Mouse (Mus musculus): Measurements from ENCODE around the gene Gm21985. TPM values are rescaled to one million over a fixed set of nuclear protein-coding genes. Genes with fewer than 3 reads are reported as not detected.
"Not testable (repeated sequence)": the region's sequence is repeated elsewhere in the genome, so short reads cannot be mapped to it uniquely, and the experiment has no call there.

Gm21985 gene
- total RNA-seq, 2 experiments from 2014 or later = 0.22 TPM; not detected in 1

GRCm38 (mm10) chr2:112391346-112392000 lies 125.4 kb downstream of the Gm21985 start:
- Histone ChIP-seq H3K4me3 (no peak overlapping the region), H3K27ac (no peak overlapping the region)
- DNase-seq (ENCODE audit: low spot score in 2 of 2) = no peak
- TF ChIP-seq CTCF (conservative IDR thresholded peaks at IDR 0.05) = no peak

- no peak for DNase-seq (ENCODE audit: low spot score in 2 of 2)
- no peak for TF ChIP-seq CTCF (conservative IDR thresholded peaks at IDR 0.05)
- Histone ChIP-seq H3K4me3 (no peak overlapping the region), H3K27ac (no peak overlapping the region)
Observed at GRCm38 (mm10) chr2:112392689-112393088, 126.6 kb downstream of the Gm21985 start.

- DNase-seq (ENCODE audit: low spot score in 2 of 2) = no peak
- no peak overlapping the region for H3K27ac ChIP-seq
- H3K4me3 ChIP-seq = no peak overlapping the region
- TF ChIP-seq CTCF (conservative IDR thresholded peaks at IDR 0.05) = 0 out of 2 replicates have a peak, but pooled peaks have one; percentile 10
Observed at GRCm38 (mm10) chr2:112393958-112394357, 127.8 kb downstream of the Gm21985 start.

- no peak for TF ChIP-seq CTCF (conservative IDR thresholded peaks at IDR 0.05)
- no peak for DNase-seq (ENCODE audit: low spot score in 2 of 2)
- no peak overlapping the region for H3K27ac ChIP-seq
Observed at GRCm38 (mm10) chr2:112396649-112397048, 130.5 kb downstream of the Gm21985 start.

GRCm38 (mm10) chr2:112407030-112407429 lies 140.9 kb downstream of the Gm21985 start:
- DNase-seq (ENCODE audit: low spot score in 2 of 2) = no peak
- TF ChIP-seq CTCF (conservative IDR thresholded peaks at IDR 0.05) = no peak

More at GRCm38 (mm10) chr2:112396649-112397048, 130.5 kb downstream of the Gm21985 start:
- H3K4me3 ChIP-seq = no peak overlapping the region

GRCm38 (mm10) chr2:112425308-112425707 lies 159.2 kb downstream of the Gm21985 start:
- Histone ChIP-seq H3K4me3 (no peak overlapping the region), H3K27ac (no peak overlapping the region)
- no peak for TF ChIP-seq CTCF (conservative IDR thresholded peaks at IDR 0.05)
- no peak for DNase-seq (ENCODE audit: low spot score in 2 of 2)

More at GRCm38 (mm10) chr2:112407030-112407429, 140.9 kb downstream of the Gm21985 start:
- Histone ChIP-seq H3K27ac (no peak overlapping the region), H3K4me3 (no peak overlapping the region)

- not testable (repeated sequence) for DNase-seq (ENCODE audit: low spot score in 2 of 2); H3K4me3 ChIP-seq; H3K27ac ChIP-seq
Observed at GRCm38 (mm10) chr2:112428534-112428933, 162.4 kb downstream of the Gm21985 start.

GRCm38 (mm10) chr2:112429665-112430064 lies 163.6 kb downstream of the Gm21985 start:
- Histone ChIP-seq H3K27ac (no peak overlapping the region), H3K4me3 (no peak overlapping the region)
- no peak for TF ChIP-seq CTCF (conservative IDR thresholded peaks at IDR 0.05)
- no peak for DNase-seq (ENCODE audit: low spot score in 2 of 2)

GRCm38 (mm10) chr2:112430403-112430802 lies 164.3 kb downstream of the Gm21985 start:
- TF ChIP-seq CTCF (conservative IDR thresholded peaks at IDR 0.05) = no peak
- no peak overlapping the region for H3K27ac ChIP-seq
- DNase-seq (ENCODE audit: low spot score in 2 of 2) = no peak
- no peak overlapping the region for H3K4me3 ChIP-seq

GRCm38 (mm10) chr2:112432523-112432922 lies 166.4 kb downstream of the Gm21985 start:
- no peak for DNase-seq (ENCODE audit: low spot score in 2 of 2)
- Histone ChIP-seq H3K27ac (no peak overlapping the region), H3K4me3 (no peak overlapping the region)
- no peak for TF ChIP-seq CTCF (conservative IDR thresholded peaks at IDR 0.05)

- Histone ChIP-seq H3K27ac (no peak overlapping the region), H3K4me3 (no peak overlapping the region)
- no peak for TF ChIP-seq CTCF (conservative IDR thresholded peaks at IDR 0.05)
- DNase-seq (ENCODE audit: low spot score in 2 of 2) = no peak
Observed at GRCm38 (mm10) chr2:112433359-112433758, 167.2 kb downstream of the Gm21985 start.

GRCm38 (mm10) chr2:112436292-112436691 lies 170.2 kb downstream of the Gm21985 start:
- no peak for DNase-seq (ENCODE audit: low spot score in 2 of 2)
- TF ChIP-seq CTCF (conservative IDR thresholded peaks at IDR 0.05) = no peak
- no peak overlapping the region for H3K27ac ChIP-seq
- no peak overlapping the region for H3K4me3 ChIP-seq

GRCm38 (mm10) chr2:112437589-112437988 lies 171.5 kb downstream of the Gm21985 start:
- TF ChIP-seq CTCF (conservative IDR thresholded peaks at IDR 0.05) = no peak
- H3K4me3 ChIP-seq = no peak overlapping the region

GRCm38 (mm10) chr2:112443491-112443890 lies 177.4 kb downstream of the Gm21985 start:
- Histone ChIP-seq H3K4me3 (no peak overlapping the region), H3K27ac (no peak overlapping the region)
- no peak for DNase-seq (ENCODE audit: low spot score in 2 of 2)
- TF ChIP-seq CTCF (conservative IDR thresholded peaks at IDR 0.05) = no peak

More at GRCm38 (mm10) chr2:112437589-112437988, 171.5 kb downstream of the Gm21985 start:
- H3K27ac ChIP-seq = no peak overlapping the region
- DNase-seq (ENCODE audit: low spot score in 2 of 2) = no peak
